Mouse (Mus musculus) erythroblast, embryonic 14.5 days (primary cell): Measurements from ENCODE around the gene Trappc2l.

ENCODE experiments used
- GATA1 ChIP-seq: IDR thresholded peaks from 2 replicates; pipeline ENCODE4 v1.6.1; 2012; ENCODE audit warnings: low read length, inconsistent platforms, mixed read lengths
- TAL1 ChIP-seq: IDR thresholded peaks from 3 replicates; pipeline ENCODE4 v1.6.1; 2012; ENCODE audit warnings: low read length, inconsistent platforms, mixed read lengths

DNA sequence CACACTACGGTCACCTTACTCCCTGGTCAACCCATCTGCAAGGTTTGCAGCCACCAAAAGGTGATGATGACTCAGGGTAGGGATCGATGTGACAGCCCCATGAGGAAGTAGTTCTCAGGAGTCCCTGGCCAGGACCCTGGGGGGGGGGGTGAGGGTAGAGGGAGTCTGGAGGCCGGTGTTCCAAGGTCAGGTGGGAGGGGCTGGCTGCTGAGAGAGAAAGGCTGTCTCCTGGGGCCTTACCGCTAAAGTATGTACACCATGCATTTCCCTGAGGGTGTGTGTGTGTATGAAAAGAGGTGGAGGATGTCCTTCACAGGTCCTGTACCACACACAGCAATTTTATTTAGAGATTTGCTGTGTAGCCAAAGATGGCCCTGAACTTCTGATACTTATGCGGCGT, 41.2 kb downstream of the Trappc2l start:
- TF ChIP-seq GATA1, result no peak
- no peak for TF ChIP-seq TAL1
